Mouse (Mus musculus): ENCODE results near the gene Ampd3.

The Ampd3 gene

GRCm38 (mm10) chr7:110803131-110803530 is 35.1 kb downstream of the Ampd3 start:
- no peak for DNase-seq

GRCm38 (mm10) chr7:110804266-110804665 is 36.3 kb downstream of the Ampd3 start:
- no peak for DNase-seq

GRCm38 (mm10) chr7:110807460-110808030 is 39.5 kb downstream of the Ampd3 start:
- no peak for DNase-seq

- DNase-seq: no peak
These were observed 41.0 kb downstream of the Ampd3 start for GRCm38 (mm10) chr7:110808962-110809361.

DNA sequence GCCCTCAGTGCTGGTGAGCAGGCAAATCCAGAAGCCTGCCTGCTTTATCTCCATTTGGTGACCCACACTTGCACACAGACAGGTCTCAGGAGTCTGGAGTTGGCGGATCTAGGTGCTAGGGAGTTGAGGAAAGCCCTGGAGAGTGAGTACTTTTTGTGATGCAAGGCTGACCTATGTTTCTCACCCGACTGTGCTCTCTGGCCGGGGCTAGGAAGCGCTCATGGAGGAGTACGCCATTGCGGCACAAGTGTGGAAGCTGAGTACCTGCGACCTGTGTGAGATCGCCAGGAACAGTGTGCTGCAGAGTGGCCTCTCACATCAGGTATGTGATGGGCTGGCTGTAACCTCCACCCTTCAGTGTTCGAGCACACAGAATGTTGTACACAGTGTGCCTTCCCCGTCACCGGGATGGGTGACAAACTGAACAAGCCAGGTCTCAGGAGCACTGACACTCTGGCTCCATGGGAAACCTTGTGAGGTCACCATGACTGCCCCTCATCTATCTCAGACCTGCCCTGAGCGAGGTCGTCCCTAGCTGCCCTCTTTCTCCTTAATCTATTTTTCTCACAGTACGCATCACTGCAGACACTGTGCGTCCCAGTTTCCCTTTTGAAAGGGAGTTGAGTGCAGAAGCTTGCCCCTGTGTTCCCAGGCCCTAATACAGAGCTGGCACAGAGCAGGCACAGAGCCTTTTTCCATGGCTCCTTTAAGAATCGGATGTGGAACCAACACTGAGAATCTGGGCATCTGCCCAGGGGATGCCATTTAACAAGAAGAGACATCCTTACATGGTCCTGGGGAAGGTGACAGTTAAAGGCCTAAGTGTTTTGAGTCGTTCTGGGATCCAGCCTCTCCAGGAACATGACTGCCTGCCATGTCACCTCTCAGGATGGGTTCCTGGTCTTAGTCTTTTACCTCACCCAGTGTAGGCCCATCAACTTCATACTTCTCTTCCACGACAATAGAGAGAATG is 41.9 kb downstream of the Ampd3 start:
- DNase-seq: no peak

DNA sequence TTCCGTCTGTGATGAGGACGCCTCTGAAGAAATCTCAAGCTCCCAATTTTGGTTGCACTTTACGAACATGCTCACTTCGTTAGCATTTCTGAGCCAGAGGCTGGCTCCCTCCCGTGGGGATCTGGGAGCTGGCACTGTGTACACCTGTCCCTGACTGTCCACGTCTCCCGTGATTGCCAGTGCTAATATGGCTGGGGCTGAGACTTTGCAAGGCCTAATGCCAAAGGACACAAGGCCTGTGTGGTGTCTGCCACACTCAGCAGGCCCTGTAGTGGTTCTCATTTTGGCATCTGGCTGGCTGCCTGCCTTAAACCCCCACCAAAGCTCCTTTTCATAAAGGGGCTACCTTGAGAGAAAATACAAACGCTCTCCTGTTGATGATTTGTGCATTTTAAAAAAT is 43.0 kb downstream of the Ampd3 start:
- no peak for DNase-seq

DNA sequence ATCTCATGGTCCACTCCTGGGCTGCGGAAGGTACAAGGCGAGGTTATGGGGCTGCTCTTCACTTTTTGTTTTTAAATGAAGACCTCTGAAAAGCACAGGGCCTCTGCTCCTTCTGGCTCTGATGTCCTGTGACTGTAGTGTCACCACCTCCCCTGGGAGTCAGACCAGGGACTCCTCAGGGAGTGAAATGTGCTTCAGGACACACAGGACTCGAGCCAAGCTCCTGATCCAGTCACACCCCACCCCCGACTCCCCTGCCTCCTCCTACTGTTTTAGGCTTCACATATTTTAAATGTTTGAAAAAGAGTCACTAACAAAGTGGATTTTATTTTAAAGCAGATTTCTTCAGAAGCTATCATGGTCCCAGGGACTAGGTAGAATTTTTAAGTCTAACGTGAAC is 43.5 kb downstream of the Ampd3 start:
- no peak for DNase-seq

DNA sequence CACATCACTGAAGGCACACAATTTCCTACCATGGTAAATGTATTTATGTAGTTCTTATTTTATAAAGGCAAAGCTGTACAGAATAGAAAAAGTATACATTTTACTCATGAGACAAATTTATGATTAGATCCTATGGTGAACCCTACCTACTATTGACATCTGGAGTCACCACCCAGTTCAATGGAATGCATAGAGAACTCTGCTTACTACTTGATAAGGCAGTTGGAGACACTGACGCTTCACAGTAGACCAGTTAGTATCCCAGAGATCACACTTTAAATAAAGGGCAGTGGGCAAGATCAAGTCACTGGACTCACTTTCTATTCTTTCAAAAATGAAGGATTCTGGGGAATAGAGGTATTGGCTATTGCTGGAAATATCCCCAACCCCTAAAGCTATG is 46.0 kb downstream of the Ampd3 start:
- DNase-seq: no peak

DNA sequence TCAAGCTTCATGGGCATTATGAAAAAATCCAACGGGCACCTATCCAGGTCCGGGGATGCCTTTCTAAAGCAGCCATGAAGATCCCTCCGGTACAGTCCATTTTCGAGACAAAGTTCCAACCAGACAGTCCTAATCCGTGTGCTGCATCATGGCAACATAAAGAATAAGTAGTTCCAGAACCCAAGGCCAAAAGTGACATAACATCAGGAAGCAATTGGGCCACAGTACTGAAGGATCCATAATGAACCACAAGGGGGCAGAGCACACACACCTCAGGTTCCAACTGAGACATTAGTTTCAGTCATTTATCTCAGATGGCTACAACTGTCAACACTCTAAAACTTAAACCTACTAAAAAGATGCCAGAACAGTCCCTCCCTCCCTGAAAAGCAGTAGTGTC is 48.0 kb downstream of the Ampd3 start:
- peak; percentile 53 for DNase-seq

DNA sequence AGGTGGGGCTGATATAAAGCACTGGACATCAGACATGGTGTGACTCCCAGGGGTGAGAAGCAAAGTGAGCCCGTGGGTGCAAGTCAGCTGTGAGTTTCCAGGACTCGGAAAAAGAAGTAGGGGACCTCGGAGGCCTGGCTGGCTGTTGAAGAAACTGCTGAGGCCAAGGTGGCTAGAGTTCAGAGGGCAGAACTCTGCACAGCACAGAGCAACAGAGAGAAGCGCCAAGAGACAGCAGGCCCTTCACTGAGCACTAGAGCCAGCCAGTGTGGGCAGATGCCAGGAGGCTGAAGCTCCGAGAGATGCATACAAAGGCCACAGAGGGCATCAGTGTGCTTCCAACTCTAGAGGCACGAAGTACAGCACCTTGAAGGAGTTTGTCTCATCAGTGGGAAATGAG is 50.2 kb downstream of the Ampd3 start:
- DNase-seq: no peak

GRCm38 (mm10) chr7:110818787-110819350 is 50.9 kb downstream of the Ampd3 start:
- DNase-seq: no peak

- DNase-seq: no peak
These were observed 53.1 kb downstream of the Ampd3 start for GRCm38 (mm10) chr7:110821068-110821467.

DNA sequence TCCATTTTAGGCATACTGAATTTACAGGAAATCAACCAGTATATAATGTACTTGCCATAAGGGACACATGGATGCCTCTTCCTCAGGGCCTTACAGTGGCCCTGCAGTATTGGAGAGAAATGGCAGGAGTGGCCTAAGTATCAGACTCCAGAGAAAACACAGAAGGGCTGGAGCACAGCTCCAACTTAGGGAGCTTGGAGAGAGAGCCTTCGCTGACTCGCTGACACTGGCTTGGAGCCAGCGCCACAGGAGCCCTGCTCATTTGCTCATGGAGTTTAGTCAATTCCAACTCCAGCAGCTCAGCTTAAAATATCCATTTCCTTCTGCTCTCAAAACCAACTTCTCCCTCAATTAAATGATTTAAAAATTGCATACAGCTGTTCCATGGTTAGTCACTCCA is 53.6 kb downstream of the Ampd3 start:
- no peak for DNase-seq

GRCm38 (mm10) chr7:110822055-110822454 is 54.0 kb downstream of the Ampd3 start:
- no peak for DNase-seq

- DNase-seq: no peak
These were observed 55.1 kb downstream of the Ampd3 start for GRCm38 (mm10) chr7:110823076-110823475.

DNA sequence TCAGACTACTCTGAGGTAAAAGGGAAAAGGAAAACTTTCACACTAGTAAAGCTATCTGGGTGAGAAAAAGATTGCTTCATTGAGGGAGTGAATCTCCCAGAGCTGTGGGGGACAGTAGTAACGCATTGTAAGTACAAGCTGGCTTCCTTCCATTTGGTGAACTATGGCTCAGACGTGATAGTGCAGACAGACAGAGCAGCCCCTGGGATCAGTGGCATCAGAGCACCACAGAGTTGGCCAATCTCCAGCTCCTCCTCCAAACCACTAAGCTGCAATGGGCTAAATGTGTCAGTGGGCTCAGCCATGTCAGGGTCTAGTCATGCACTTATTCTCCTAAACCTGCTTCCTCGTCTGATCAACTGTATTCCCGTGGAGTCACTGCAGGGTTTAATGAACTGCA is 55.6 kb downstream of the Ampd3 start:
- no peak for DNase-seq

GRCm38 (mm10) chr7:110823995-110824953 is 56.3 kb downstream of the Ampd3 start:
- DNase-seq: no peak

GRCm38 (mm10) chr7:110833024-110833423 is 65.0 kb downstream of the Ampd3 start:
- DNase-seq: no peak

DNA sequence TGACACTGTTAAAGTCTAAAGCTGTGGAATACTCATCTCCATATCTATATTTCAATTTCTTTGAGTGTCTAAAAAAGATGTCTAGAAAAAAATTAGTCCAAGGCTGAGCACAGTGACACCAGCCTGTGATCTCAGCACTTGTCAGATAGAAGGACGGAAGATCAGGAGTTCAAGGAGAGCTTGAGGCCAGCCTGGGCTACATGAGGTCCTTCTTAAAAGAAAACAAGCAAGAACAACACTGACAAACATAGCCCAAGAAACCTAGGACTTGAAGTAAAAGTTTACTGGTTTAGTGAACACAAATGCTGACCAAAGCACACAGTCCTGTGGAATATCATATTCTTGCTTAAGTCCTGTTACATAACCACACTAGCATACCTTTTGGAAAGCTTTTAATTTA is 66.0 kb downstream of the Ampd3 start:
- DNase-seq: no peak

DNA sequence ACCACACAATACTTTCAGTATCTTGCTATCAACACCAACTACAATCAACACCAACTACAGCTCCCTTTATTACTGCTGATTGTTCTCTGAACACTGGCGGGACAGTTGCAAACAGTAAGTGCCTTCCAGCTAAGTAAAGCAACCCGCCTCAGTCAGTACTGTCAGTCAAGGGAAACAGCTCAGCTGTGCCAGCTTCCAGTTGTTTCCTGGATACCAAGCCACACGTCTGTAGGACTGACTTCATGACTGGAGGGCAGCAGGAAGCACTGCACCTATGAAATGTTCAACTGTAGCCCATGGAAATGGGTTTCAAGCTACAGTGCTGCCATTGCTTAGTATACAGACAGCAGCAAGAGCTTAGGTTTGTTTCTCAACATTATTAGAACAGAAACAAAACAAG is 66.5 kb downstream of the Ampd3 start:
- no peak for DNase-seq

DNA sequence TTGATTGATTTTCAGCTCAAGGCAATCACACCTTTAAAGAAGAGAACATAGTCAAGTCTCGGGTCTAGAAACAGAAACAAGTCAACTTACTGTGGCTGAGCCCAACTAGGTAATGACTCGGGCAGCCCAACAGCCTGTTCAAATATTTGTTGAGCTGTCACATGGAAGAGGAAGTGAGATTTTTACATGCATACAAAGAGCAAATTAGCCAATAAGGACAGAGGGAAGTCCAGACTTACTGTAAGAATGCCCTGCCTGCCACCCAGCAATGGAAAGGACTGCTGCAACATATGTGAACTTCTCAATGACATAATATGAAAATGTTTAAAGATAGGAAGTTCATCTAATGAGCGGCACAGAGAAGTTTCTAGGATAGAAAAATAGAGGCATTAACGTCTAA is 72.3 kb downstream of the Ampd3 start:
- DNase-seq: no peak

DNA sequence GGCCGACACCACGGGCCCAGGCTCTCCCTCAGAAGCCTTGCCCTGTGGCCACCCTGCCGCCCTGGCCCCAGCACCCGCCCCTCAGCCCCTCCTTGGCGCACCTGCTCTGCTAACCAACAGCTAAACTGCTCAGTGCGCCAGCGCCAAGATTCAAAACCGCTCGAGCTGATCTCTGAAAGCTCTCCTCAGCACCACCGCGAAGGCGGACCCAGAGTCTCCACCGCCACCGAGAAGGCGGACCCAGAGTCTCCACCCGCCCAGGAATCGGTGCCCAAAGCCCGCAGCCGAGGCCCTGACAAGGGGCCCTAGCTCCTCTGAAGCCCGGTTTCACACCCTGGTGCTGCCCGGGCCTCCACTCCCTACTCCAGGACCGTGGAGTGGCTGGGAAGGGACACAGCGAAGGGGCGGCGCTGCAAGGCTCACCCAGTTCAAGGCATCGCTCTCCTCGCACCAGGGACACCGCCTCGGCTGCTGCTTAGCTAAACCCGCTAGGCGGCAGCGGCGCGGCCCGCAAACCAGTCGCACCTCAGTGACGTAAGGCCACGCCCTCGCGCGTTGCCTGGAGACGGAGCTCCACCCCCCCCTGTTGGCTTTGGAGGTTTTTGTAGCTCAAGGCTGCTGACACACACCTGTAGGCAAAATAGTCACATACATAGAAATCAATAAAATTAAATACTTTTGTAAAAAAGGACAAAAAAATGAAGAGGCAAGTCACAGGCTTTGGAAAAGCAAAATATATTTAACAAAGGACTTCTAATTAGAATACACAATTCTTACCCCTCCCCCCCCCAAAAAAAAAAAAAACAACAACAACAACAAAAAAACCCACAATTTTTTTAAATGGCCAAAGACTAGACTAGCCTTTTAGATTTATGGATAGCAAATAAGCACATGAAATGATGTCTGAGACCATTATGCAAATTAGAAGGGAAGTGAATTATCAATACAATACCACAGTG is 76.2 kb downstream of the Ampd3 start, which contains the start of gene Rnf141:
TSS of gene Rnf141 (minus strand) at position 542 of the 959 bp plus-strand sequence.
- DNase-seq: peak; percentile 96
